Mouse (Mus musculus) CD4-positive, CD25-positive, alpha-beta regulatory T cell, adult 4 months (primary cell): ENCODE measurements around the gene Zfp943. TPM values are rescaled to one million over a fixed set of nuclear protein-coding genes. Genes with fewer than 3 reads are reported as not detected.
"Not testable (repeated sequence)": the region's sequence is repeated elsewhere in the genome, so short reads cannot be mapped to it uniquely, and the experiment has no call there.

Source experiments
- ATAC-seq: one replicate; pipeline ENCODE4 v1.8.0; 2017
- polyA plus RNA-seq, 2 experiments: library from polyadenylated mRNA; unstranded; fragments of 100-300 nt; shearing (Covaris generic); gene quantifications; one replicate each; pipeline ENCODE4 v1.2.1; 2017

Gene Zfp943
- polyA plus RNA-seq, result 10 to 100 TPM; 16.2 to 17.1 TPM

DNA sequence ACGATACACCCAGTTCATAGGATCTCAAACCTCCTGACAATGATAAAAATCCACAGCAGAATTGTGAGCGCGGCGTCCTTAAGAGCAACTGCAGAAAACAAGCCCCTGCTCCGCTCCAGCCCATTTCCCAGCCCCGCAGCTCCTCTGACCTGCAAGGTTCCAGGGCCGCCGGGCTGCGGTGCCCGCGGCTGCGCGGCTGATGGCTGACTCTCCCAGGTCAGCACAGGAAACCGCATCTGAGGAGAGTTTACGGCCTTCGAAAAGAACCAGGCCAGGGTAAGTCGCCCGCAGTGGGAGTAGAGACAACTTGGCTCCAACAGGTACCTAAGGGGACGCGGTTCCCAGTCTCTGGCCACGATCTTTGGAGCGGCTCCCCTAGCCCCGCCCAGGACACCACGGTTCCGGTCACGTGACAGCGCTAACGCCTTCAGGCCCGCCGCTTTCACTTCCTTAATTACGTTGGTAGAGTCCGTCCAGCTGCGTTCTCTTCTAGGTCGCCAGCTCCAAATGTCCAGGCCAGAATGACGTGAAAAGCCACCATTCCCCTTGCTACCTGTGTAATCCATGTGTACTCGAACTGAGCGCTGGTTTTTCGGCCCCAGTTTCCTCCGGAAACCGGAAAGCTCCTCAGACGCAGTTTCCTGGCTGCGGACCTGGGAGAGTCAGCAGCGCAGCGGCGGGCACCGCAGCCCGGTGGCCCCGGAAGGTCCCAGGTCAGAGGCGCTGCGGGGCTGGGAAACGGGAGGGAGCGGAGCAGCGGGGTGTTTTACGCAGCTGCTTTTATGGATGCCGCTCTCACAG, at the start of gene Zfp943, which contains the start of gene Zfp942:
Gene Zfp943 (plus strand): TSS at position 446 of the 801 bp plus-strand sequence.
Gene Zfp942 (minus strand): TSS at position 358 of the 801 bp plus-strand sequence.
- peak; percentile 87 for ATAC-seq

DNA sequence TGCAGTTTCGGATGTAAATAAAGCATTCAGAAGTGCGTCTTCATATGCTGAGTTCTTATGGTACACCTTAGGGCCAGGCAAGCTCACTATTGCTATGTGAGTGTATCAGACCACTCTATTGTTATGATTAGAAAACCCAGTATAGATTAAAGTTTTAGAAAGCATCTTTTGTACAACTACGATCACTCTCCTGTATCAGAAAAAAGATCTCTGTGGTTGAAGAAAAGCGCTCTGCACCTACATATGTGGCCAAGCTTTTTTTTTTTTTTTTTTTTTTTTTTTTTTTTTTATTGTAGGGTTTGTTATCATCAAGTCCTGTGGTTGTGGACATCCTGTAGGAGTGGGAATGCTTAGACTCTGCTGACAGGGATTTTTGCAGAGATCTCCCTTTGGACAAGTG, 950 bp downstream of the Zfp943 start:
- ATAC-seq, result peak; percentile 2

DNA sequence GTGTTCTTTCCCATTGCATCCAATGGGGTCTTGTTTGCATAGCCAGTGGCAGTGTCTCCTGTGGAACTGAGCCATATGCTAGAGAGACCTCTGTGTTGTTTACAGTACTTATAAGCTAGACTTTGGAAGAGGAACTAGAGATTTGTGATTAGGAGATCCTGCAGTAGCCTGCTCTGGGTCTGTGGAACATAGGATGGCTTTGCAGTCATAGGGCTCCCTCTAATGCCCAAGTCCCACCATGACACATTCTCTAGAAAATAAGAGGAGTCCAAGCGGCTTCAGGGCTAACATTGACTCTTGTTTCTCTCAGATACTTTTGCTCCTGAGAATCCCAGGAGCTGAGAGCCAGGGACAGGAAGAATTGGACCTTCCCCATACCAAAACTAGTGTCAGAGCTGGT, 73.2 kb downstream of the Zfp943 start:
- ATAC-seq, result not testable (repeated sequence)

DNA sequence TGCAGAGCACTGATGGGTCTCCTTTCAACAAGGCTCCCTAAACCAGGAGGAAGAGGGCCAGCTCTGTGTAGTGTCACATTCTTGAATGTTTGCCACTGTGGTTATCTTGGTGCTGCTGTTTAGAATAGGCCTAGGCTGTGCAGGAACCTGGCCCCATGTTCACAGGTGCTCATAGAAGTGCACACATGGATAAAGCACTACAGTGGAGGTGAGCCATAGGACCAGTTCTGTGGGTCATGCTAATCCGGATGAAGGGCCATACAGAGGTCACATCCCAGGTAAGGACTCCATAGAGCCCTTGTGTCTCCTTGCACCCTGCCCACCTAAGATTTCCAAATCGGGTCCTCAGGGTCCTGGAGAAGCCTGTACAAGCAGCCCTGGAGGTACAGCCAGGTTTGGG, 87.1 kb downstream of the Zfp943 start:
- ATAC-seq, result no peak

DNA sequence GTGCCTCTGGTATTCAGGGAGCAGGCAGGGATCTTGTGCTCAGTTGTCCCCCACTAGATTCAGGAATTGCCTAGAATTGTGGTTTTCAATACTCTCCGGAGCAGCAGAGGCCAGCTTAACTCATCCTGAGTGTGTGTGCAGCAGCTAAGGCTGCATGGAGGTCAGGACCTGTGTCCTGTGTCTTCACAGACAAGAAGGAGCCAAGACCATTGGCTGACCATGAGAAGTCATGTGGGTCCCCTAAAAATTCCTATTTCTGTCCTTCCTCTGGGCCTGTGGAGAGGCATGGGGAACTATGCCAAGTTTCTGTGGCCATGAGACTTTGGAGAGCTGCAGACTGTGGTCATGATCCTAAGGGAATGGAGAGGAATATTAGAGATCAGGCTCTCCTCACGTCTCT, 90.9 kb downstream of the Zfp943 start:
- ATAC-seq, result no peak

DNA sequence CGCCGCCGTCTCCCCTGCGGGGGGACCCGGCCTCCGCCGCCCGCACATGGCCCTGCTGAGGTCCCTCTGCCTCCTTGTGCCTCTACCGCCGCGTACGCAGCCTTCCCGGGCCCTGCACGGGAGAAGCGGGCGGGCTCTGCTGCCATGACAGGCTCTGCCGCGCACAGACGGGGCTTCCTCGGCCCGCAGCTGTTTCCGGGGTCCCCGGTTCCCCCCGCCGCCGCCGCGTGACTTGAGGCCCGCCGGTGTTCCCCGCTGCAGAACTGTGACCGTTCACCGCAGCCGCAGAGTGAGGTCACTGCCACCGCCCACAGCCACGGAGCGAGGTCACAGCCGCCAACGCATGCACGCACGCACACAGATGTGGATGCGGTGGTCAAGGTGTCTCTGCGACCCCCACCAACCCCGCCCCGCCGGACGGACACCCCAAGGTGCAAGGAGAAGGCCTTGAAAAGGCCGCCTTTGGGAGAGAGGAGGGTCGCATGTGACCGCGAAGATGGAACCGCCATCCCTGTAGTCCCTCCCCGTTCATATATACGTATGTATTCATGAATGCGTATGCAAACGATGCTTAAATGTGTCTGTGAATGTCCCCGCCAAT, 118.8 kb downstream of the Zfp943 start:
- peak; percentile 51 for ATAC-seq

DNA sequence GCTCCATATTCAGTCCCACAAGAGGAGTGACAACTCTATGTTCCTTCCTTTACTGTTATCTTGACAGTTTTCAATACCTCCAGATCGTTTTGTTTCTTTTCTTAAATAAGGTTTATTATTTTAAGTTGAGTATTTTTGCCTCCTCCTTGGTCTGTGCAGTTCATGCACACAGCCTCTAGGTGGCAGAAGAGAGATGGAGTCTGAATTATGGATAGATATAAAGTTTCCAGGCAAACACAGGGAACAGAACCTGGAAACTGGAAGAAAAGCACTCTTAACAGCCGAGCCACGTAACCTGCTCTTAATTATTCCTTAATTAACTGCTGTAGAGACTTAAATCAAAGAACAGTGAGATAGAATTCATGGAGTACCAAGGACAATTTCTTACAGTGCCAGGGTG, 120.9 kb downstream of the Zfp943 start:
- ATAC-seq, result peak; percentile 69

DNA sequence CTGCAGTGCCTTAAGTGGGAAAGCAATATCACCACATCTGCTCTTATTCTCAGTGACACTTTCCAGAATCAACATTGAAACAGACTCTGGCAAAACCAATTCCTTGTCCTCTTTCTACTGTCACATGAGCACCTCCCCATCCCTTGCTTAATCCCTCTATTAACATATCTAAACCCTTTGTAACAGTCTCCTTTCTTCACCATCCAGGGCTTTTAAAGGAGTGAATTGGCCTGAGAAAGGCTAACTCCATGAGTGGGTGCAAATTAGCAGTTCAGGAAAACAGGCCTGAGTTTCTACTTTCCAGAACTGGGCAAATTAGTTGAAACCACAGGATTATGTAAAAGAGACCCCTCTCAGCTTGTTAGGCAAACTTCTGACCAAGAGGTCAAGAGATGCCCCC, 156.4 kb downstream of the Zfp943 start:
- ATAC-seq, result no peak

Other genes with a start within 250 kb of the Zfp943 start
- under 1 TPM; 0.32 TPM for gene Zfp229, start 231.8 kb upstream of the Zfp943 start, polyA plus RNA-seq
- under 1 TPM; 0.15 to 0.50 TPM for gene Zfp820, start 116.8 kb upstream of the Zfp943 start, polyA plus RNA-seq
- gene Zfp995, start 52.6 kb upstream of the Zfp943 start, polyA plus RNA-seq, result 10 to 100 TPM; 11.8 to 12.2 TPM
- gene Zfp942, start 88 bp upstream of the Zfp943 start, polyA plus RNA-seq, result 10 to 100 TPM; 33.7 to 36.0 TPM
- 1 to 10 TPM; 2.2 to 2.6 TPM for gene Zfp947, start 203.6 kb downstream of the Zfp943 start, polyA plus RNA-seq